Mouse (Mus musculus) E14TG2a.4 (cell line): ENCODE data around the gene Pole.

ENCODE experiments used
- H3K27me3 ChIP-seq: 2 replicates; pipeline ENCODE4 v1.6.1; 2014; ENCODE audit warnings: low read length, control low read depth; ENCODE audit not compliant: insufficient read depth
- H3K36me3 ChIP-seq: 2 replicates; pipeline ENCODE4 v1.6.1; 2014; ENCODE audit warnings: low read length, control low read depth; ENCODE audit not compliant: insufficient read depth
- H3K4me1 ChIP-seq: replicated peaks from 2 replicates; pipeline ENCODE4 v1.6.1; 2014; ENCODE audit warnings: low read depth, low read length, control low read depth
- H3K4me3 ChIP-seq: replicated peaks from 2 replicates; pipeline ENCODE4 v1.5.1; 2014; ENCODE audit warnings: mild to moderate bottlenecking, low read length
- H3K9me3 ChIP-seq: 2 replicates; pipeline ENCODE4 v1.6.1; 2014; ENCODE audit warnings: low read length, control low read depth
- CTCF ChIP-seq: conservative IDR thresholded peaks from 2 replicates; pipeline ENCODE4 v1.5.1; 2014; ENCODE audit warnings: low read length
- NANOG ChIP-seq: IDR thresholded peaks from 2 replicates; pipeline ENCODE4 v1.6.1; 2014; ENCODE audit warnings: borderline replicate concordance, low read length, mixed read lengths
- POU5F1 ChIP-seq: IDR thresholded peaks from 2 replicates; pipeline ENCODE4 v1.6.1; 2014; ENCODE audit warnings: low read length, borderline replicate concordance

Pole gene

GRCm38 (mm10) chr5:110357531-110358179 lies 71.5 kb downstream of the Pole start:
- Histone ChIP-seq H3K27me3 (peaks cover 17% of the 10 kb centered on the region; the same call in 1 of the 2 replicates), H3K4me1 (peaks cover 45% of the 10 kb centered on the region), H3K4me3 (no peak overlapping the region), H3K36me3 (0 out of 2 replicates have a peak, but pooled peaks cover 4% of the 10 kb centered on the region), H3K9me3 (no peaks in the 10 kb centered on the region)
- TF ChIP-seq POU5F1, result no peak
- TF ChIP-seq CTCF, result peak; percentile 89
- no peak for TF ChIP-seq NANOG

GRCm38 (mm10) chr5:110361465-110361864 lies 75.4 kb downstream of the Pole start:
- Histone ChIP-seq H3K27me3 (peaks cover 5% of the 10 kb centered on the region; the same call in 1 of the 2 replicates), H3K4me3 (no peak overlapping the region), H3K4me1 (peaks cover 49% of the 10 kb centered on the region), H3K36me3 (peaks cover 20% of the 10 kb centered on the region), H3K9me3 (no peaks in the 10 kb centered on the region)
- no peak for TF ChIP-seq POU5F1
- no peak for TF ChIP-seq NANOG
- no peak for TF ChIP-seq CTCF

GRCm38 (mm10) chr5:110362813-110363178 lies 76.7 kb downstream of the Pole start:
- H3K27me3 ChIP-seq, result peaks cover 5% of the 10 kb centered on the region; the same call in 1 of the 2 replicates
- H3K9me3 ChIP-seq, result no peaks in the 10 kb centered on the region
- peaks cover 32% of the 10 kb centered on the region for H3K36me3 ChIP-seq
- peak overlapping the region; percentile 86 for H3K4me3 ChIP-seq
- peaks cover 47% of the 10 kb centered on the region for H3K4me1 ChIP-seq
- TF ChIP-seq NANOG (no peak), CTCF (no peak), POU5F1 (no peak)

GRCm38 (mm10) chr5:110363179-110363821 lies 77.2 kb downstream of the Pole start:
- Histone ChIP-seq H3K27me3 (peaks cover 5% of the 10 kb centered on the region; the same call in 1 of the 2 replicates), H3K36me3 (peaks cover 36% of the 10 kb centered on the region), H3K9me3 (no peaks in the 10 kb centered on the region), H3K4me1 (peaks cover 42% of the 10 kb centered on the region), H3K4me3 (peak overlapping the region; percentile 86)
- TF ChIP-seq NANOG (no peak), POU5F1 (no peak), CTCF (no peak)

- no peaks in the 10 kb centered on the region for H3K9me3 ChIP-seq
- peak overlapping the region; percentile 86 for H3K4me3 ChIP-seq
- TF ChIP-seq CTCF, result no peak; the same call in 1 of the 2 replicates
- H3K4me1 ChIP-seq, result peaks cover 38% of the 10 kb centered on the region
- H3K36me3 ChIP-seq, result peaks cover 41% of the 10 kb centered on the region
- peaks cover 5% of the 10 kb centered on the region; the same call in 1 of the 2 replicates for H3K27me3 ChIP-seq
These were observed 77.9 kb downstream of the Pole start for GRCm38 (mm10) chr5:110363822-110364545.

- Histone ChIP-seq H3K36me3 (peaks cover 65% of the 10 kb centered on the region), H3K4me3 (peak overlapping the region; percentile 77), H3K9me3 (no peaks in the 10 kb centered on the region), H3K4me1 (peaks cover 37% of the 10 kb centered on the region), H3K27me3 (no peaks in the 10 kb centered on the region)
- TF ChIP-seq NANOG (no peak), POU5F1 (no peak), CTCF (peak; percentile 89)
These were observed 90.8 kb downstream of the Pole start for GRCm38 (mm10) chr5:110376802-110377433.

- Histone ChIP-seq H3K4me3 (peak overlapping the region; percentile 77), H3K9me3 (no peaks in the 10 kb centered on the region), H3K36me3 (peaks cover 68% of the 10 kb centered on the region), H3K27me3 (no peaks in the 10 kb centered on the region), H3K4me1 (peaks cover 37% of the 10 kb centered on the region)
- TF ChIP-seq POU5F1 (no peak), NANOG (no peak), CTCF (no peak)
These were observed 92.1 kb downstream of the Pole start for GRCm38 (mm10) chr5:110378181-110378583.

- Histone ChIP-seq H3K27me3 (no peaks in the 10 kb centered on the region), H3K4me3 (peak overlapping the region; percentile 77), H3K9me3 (no peaks in the 10 kb centered on the region), H3K36me3 (peaks cover 67% of the 10 kb centered on the region), H3K4me1 (peaks cover 37% of the 10 kb centered on the region)
- TF ChIP-seq POU5F1 (no peak), NANOG (no peak), CTCF (no peak)
These were observed 93.0 kb downstream of the Pole start for GRCm38 (mm10) chr5:110379086-110379485.
